Mouse (Mus musculus) embryonic fibroblast, embryonic 13.5 days (primary cell): ENCODE data around the gene Iapp.

Source experiments
- CTCF ChIP-seq: IDR thresholded peaks from 2 replicates; pipeline ENCODE4 v1.5.1; 2011; ENCODE audit warnings: mild to moderate bottlenecking, control low read depth, low read length, moderate library complexity, borderline replicate concordance; ENCODE audit not compliant: insufficient read depth
- POLR2A ChIP-seq: IDR thresholded peaks from 2 replicates; pipeline ENCODE4 v1.6.1; 2011; ENCODE audit warnings: low read depth, mild to moderate bottlenecking, control low read depth, low read length, moderate library complexity

- TF ChIP-seq CTCF (no peak), POLR2A (no peak)
Measured at GRCm38 (mm10) chr6:142275721-142276442, 22.3 kb upstream of the Iapp start.
